Mouse (Mus musculus) forebrain, embryonic 13.5 days (tissue): ENCODE measurements around the gene Tvp23a. TPM values are rescaled to one million over a fixed set of nuclear protein-coding genes. Genes with fewer than 3 reads are reported as not detected.
A peak's percentile ranks its signal among the peaks of the same experiment; 100 is the strongest.

Experiments used
- ATAC-seq: fragments of 200-750 bp; cut with Nextera tagmentation; 2 replicates; pipeline ENCODE4 v1.8.0; 2017
- H3K27ac ChIP-seq: fragments of 300-500 bp; sonication (generic); 2 replicates; pipeline ENCODE4 v1.5.1; 2015; ENCODE audit warnings: inconsistent platforms, mild to moderate bottlenecking, moderate library complexity
- H3K27me3 ChIP-seq: fragments of 300-500 bp; sonication (generic); 2 replicates; pipeline ENCODE4 v1.6.1; 2015; ENCODE audit warnings: mild to moderate bottlenecking, inconsistent platforms
- H3K36me3 ChIP-seq: fragments of 300-500 bp; sonication (generic); 2 replicates; pipeline ENCODE4 v1.6.1; 2015; ENCODE audit warnings: mild to moderate bottlenecking, inconsistent platforms; ENCODE audit not compliant: poor library complexity, severe bottlenecking
- H3K4me1 ChIP-seq: fragments of 300-500 bp; sonication (generic); 2 replicates; pipeline ENCODE4 v1.6.1; 2015; ENCODE audit warnings: inconsistent platforms
- H3K4me2 ChIP-seq: fragments of 300-500 bp; sonication (generic); 2 replicates; pipeline ENCODE4 v1.6.1; 2015; ENCODE audit warnings: inconsistent platforms, mild to moderate bottlenecking, moderate library complexity
- H3K4me3 ChIP-seq: fragments of 300-500 bp; sonication (generic); 2 replicates; pipeline ENCODE4 v1.5.1; 2015; ENCODE audit warnings: mild to moderate bottlenecking, inconsistent platforms
- H3K9ac ChIP-seq: fragments of 300-500 bp; sonication (generic); 2 replicates; pipeline ENCODE4 v1.6.1; 2015; ENCODE audit warnings: mild to moderate bottlenecking, inconsistent platforms
- H3K9me3 ChIP-seq: fragments of 300-500 bp; sonication (generic); replicated peaks from 2 replicates; pipeline ENCODE4 v1.6.1; 2016; ENCODE audit warnings: inconsistent platforms
- WGBS: fragments of 180-500 bp; shearing (Covaris S2); methylation state at CpG from one replicate; pipeline ENCODE4 v1.1.7; 2015; 5-methylcytosine and 5-hydroxymethylcytosine counted together
- polyA plus RNA-seq: library from polyadenylated mRNA; unstranded; fragments of >200 nt; fragmentation: Nextera tagmentation; extraction: Ambion mirVana; gene quantifications from 2 replicates; pipeline ENCODE4 v1.2.1, GENCODE M21; 2015

The Tvp23a gene
- 37.1 and 39.8 TPM in 2 replicates for polyA plus RNA-seq

DNA sequence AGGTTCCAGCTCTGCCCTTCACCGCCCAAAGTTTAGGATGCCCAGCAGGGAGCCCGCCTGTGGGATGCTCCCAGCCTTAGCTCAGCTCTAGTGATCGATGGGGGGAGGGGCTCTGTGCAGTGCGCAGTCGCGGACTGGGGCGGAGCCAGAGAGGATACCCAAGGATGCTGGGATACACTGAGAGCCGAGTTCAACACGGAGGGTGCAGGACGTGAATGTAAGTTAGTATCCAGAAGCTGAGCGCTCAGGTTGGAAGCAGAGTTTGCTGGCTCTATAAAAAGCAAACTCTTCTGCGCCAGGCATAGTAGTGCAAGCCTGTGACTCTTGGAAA lies at the start of gene Tvp23a:
Gene Tvp23a (minus strand): TSS at position 99 of the 331 bp plus-strand sequence.
- Histone ChIP-seq H3K9me3 (no peaks in the 10 kb centered on the region), H3K4me2 (peak within 1 kb of the TSS; percentile 84), H3K4me3 (peak within 1 kb of the TSS; percentile 69), H3K27ac (peak within 1 kb of the TSS; percentile 89), H3K27me3 (no peaks in the 10 kb centered on the region), H3K36me3 (0 out of 2 replicates have a peak, but pooled peaks cover 8% of the 10 kb centered on the region), H3K4me1 (peaks cover 31% of the 10 kb centered on the region), H3K9ac (peak within 1 kb of the TSS; percentile 80)
- peak; percentile 100 for ATAC-seq
- WGBS: under 1% methylated on average over 12 of the region's 12 CpGs

DNA sequence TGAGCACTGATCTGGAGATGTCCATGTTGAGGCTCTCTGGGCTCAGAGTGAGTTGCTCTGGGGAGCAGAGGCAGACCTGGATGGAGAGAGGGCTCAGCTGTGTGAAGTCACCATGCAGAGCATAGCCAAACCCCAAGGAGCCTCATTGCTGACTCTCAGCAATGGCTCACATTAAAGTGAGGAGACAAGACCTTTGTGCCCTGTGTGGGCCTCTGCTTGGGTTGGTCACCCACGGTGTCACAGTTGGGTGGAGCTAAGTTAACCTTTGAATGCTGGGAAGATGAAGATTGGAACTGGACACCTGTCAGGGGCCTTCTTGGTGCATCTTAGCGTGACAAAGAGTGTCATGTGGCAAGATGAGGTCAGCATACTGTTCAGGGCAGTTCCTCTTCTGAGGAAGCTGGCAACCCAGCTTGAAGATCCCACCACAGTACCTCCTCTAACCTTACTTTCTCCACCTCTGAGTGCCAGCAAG lies 48.7 kb upstream of the Tvp23a start:
- Histone ChIP-seq H3K27ac (no peak overlapping the region), H3K9ac (no peak overlapping the region), H3K4me3 (no peak overlapping the region), H3K36me3 (no peaks in the 10 kb centered on the region), H3K4me2 (no peak overlapping the region), H3K27me3 (no peaks in the 10 kb centered on the region), H3K4me1 (no peaks in the 10 kb centered on the region), H3K9me3 (no peaks in the 10 kb centered on the region)
- no peak for ATAC-seq
- 64% methylated on average over 2 of the region's 2 CpGs for WGBS

DNA sequence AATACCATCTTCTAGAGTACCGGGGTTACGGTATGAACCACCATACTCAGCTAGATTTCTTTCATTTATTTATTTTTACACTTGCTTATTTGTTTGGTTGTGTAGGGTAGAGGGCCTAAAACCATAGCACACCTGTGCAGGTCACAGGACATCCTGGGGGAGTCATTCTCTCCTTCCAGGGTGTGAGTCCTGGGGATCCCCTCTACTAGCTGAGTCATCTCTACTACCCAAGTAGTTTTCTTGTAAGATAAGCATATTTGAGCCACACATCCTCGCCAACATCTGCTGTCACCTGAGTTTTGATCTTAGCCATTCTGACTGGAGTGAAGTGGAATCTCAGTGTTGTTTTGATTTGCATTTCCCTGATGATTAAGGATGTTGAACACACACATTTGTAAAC lies 45.4 kb upstream of the Tvp23a start:
- Histone ChIP-seq H3K27me3 (peaks cover 17% of the 10 kb centered on the region; the same call in 1 of the 2 replicates), H3K9ac (no peak overlapping the region), H3K27ac (no peak overlapping the region), H3K36me3 (no peaks in the 10 kb centered on the region), H3K4me3 (no peak overlapping the region), H3K4me1 (peaks cover 3% of the 10 kb centered on the region; the same call in 1 of the 2 replicates), H3K9me3 (no peaks in the 10 kb centered on the region), H3K4me2 (no peak overlapping the region)
- WGBS: 86% methylated on average over 3 of the region's 3 CpGs
- ATAC-seq: no peak

GRCm38 (mm10) chr16:10491716-10492115 lies 44.6 kb upstream of the Tvp23a start:
- no peak overlapping the region for H3K27ac ChIP-seq
- peaks cover 17% of the 10 kb centered on the region; the same call in 1 of the 2 replicates for H3K27me3 ChIP-seq
- 89% methylated on average over 4 of the region's 4 CpGs for WGBS
- no peak overlapping the region for H3K9ac ChIP-seq
- H3K4me1 ChIP-seq: peaks cover 3% of the 10 kb centered on the region; the same call in 1 of the 2 replicates
- ATAC-seq: no peak
- H3K4me3 ChIP-seq: no peak overlapping the region
- no peaks in the 10 kb centered on the region for H3K9me3 ChIP-seq
- H3K4me2 ChIP-seq: no peak overlapping the region
- H3K36me3 ChIP-seq: no peaks in the 10 kb centered on the region

DNA sequence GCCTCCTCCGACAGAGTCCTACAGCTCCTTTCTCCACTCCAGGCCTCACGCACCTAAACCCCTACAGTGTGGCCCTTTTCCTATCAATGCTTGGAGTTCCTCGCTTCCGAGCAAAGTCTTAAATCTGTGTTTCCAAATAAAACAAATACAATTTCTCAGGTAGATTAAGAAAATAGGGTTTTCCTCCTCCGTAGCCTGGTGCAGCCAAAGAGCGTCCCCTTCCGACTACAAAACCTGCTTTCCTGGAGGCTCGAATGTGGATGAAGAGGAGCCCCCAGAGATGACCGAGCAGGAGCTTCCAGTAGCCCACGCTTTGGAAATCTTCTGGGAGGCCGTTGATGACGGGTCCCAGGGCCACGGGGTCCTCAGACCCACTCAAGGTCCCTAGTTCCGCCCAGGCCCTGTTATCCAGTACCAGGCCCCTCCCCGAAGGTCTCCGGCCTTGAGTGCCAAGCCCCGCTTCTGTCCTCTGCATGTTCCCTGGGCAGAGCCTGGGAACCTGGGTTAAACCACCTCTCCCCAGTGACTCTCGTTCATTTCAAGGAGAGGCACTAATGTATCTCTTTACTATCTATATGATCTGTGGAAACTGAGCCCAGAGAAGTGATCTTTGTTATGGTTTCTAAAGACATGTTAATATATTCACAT lies 43.5 kb upstream of the Tvp23a start:
- Histone ChIP-seq H3K9ac (no peak overlapping the region), H3K4me1 (peaks cover 3% of the 10 kb centered on the region; the same call in 1 of the 2 replicates), H3K9me3 (no peaks in the 10 kb centered on the region), H3K36me3 (no peaks in the 10 kb centered on the region), H3K27ac (no peak overlapping the region), H3K4me3 (no peak overlapping the region), H3K27me3 (peaks cover 17% of the 10 kb centered on the region; the same call in 1 of the 2 replicates), H3K4me2 (no peak overlapping the region)
- 85% methylated on average over 18 of the region's 18 CpGs for WGBS
- ATAC-seq: no peak

- Histone ChIP-seq H3K4me1 (peaks cover 3% of the 10 kb centered on the region; the same call in 1 of the 2 replicates), H3K9me3 (no peaks in the 10 kb centered on the region), H3K27me3 (peaks cover 17% of the 10 kb centered on the region; the same call in 1 of the 2 replicates), H3K4me3 (no peak overlapping the region), H3K9ac (peak overlapping the region; percentile 40), H3K36me3 (no peaks in the 10 kb centered on the region), H3K27ac (no peak overlapping the region), H3K4me2 (peak overlapping the region; percentile 44)
- 21% methylated on average over 11 of the region's 14 CpGs for WGBS
- ATAC-seq: no peak
Observed at GRCm38 (mm10) chr16:10489904-10490457, 42.8 kb upstream of the Tvp23a start.

GRCm38 (mm10) chr16:10489483-10489882 lies 42.3 kb upstream of the Tvp23a start:
- ATAC-seq: no peak
- H3K27ac ChIP-seq: no peak overlapping the region
- no peaks in the 10 kb centered on the region for H3K9me3 ChIP-seq
- no peaks in the 10 kb centered on the region for H3K36me3 ChIP-seq
- 8% methylated on average over 9 of the region's 9 CpGs for WGBS
- H3K27me3 ChIP-seq: peaks cover 17% of the 10 kb centered on the region; the same call in 1 of the 2 replicates
- no peak overlapping the region for H3K4me3 ChIP-seq
- peak overlapping the region; percentile 40 for H3K9ac ChIP-seq
- peak overlapping the region; percentile 44 for H3K4me2 ChIP-seq
- peaks cover 3% of the 10 kb centered on the region; the same call in 1 of the 2 replicates for H3K4me1 ChIP-seq

DNA sequence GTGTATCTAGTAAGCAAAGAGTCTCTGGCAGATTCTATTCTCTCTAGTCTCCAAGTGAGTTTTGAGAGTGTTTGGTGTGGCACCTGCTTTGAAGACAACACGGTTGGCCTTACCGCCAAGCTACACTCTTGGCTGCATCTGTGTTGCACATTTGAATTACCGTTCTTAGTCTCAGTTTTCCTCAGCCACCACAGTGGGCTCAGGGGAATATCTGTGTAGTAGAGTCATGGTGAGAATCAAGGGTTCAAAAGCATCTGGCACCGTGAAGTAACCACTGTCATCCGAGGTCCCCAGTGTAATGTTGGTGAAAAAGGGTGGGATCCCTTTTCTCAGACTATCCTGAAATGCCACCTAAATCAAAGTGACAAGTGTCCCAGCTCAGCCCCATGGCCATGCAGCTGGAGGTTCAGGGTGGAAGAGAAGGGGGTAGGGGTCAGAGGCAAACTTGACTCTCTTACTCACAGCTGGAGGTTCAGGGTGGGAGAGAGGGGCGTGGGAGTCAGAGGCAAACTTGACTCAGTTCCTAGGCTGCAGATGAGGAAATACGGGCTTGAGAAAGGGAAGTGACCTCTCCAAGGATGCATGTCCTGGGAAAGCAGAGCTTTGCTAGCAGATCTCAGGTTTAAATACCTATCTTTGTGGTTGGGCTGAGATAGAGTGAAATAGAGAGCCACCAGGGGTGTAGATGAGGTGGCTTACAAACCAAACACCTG lies 41.8 kb upstream of the Tvp23a start:
- no peak overlapping the region for H3K4me2 ChIP-seq
- no peak overlapping the region for H3K27ac ChIP-seq
- H3K4me3 ChIP-seq: no peak overlapping the region
- peaks cover 3% of the 10 kb centered on the region; the same call in 1 of the 2 replicates for H3K4me1 ChIP-seq
- 89% methylated on average over 7 of the region's 7 CpGs for WGBS
- no peaks in the 10 kb centered on the region for H3K9me3 ChIP-seq
- H3K9ac ChIP-seq: no peak overlapping the region; the same call in 1 of the 2 replicates
- no peaks in the 10 kb centered on the region for H3K36me3 ChIP-seq
- H3K27me3 ChIP-seq: peaks cover 17% of the 10 kb centered on the region; the same call in 1 of the 2 replicates
- ATAC-seq: no peak

DNA sequence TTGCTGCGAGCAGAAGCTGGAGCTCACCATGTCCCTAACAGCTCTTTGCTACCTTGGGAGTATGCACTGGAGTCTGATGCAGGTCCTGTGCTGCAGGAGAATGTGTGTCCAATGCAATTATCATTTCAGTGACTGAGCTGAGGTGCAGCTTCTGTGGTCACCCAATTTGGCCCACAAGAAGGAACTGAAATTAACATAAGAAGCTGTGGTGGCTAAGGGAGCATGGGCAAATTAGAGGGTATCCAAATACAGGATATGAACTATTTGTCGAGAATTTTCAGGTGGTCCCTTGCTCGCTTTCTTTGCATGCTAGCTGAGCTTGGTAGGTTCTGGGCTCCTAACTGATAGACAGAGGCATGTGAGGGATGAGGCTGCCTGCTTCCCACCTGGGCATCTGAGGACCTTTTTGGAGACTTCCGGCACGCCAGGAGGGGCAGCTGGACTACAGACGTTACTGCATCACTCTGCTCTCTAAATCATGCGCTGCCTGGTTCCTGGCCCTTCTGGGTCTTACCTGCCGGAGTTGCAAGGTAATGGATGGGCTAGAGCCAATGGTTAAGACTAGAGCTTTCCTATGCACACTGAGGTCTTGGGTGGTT lies 40.8 kb upstream of the Tvp23a start:
- no peak overlapping the region for H3K4me3 ChIP-seq
- H3K9ac ChIP-seq: no peak overlapping the region
- 84% methylated on average over 8 of the region's 8 CpGs for WGBS
- no peaks in the 10 kb centered on the region for H3K36me3 ChIP-seq
- H3K9me3 ChIP-seq: no peaks in the 10 kb centered on the region
- H3K27ac ChIP-seq: no peak overlapping the region
- no peak overlapping the region for H3K4me2 ChIP-seq
- no peak for ATAC-seq
- peaks cover 17% of the 10 kb centered on the region; the same call in 1 of the 2 replicates for H3K27me3 ChIP-seq
- peaks cover 3% of the 10 kb centered on the region; the same call in 1 of the 2 replicates for H3K4me1 ChIP-seq

GRCm38 (mm10) chr16:10486993-10487392 lies 39.8 kb upstream of the Tvp23a start:
- H3K9me3 ChIP-seq: no peaks in the 10 kb centered on the region
- no peak overlapping the region for H3K4me2 ChIP-seq
- H3K27ac ChIP-seq: no peak overlapping the region
- no peak overlapping the region for H3K4me3 ChIP-seq
- no peak for ATAC-seq
- H3K36me3 ChIP-seq: no peaks in the 10 kb centered on the region
- H3K27me3 ChIP-seq: peaks cover 17% of the 10 kb centered on the region; the same call in 1 of the 2 replicates
- H3K9ac ChIP-seq: no peak overlapping the region
- WGBS: 75% methylated on average over 3 of the region's 3 CpGs
- peaks cover 3% of the 10 kb centered on the region; the same call in 1 of the 2 replicates for H3K4me1 ChIP-seq

- no peaks in the 10 kb centered on the region for H3K36me3 ChIP-seq
- H3K9me3 ChIP-seq: no peaks in the 10 kb centered on the region
- H3K4me1 ChIP-seq: no peaks in the 10 kb centered on the region
- ATAC-seq: no peak
- 63% methylated on average over 4 of the region's 4 CpGs for WGBS
- no peak overlapping the region for H3K4me2 ChIP-seq
- no peaks in the 10 kb centered on the region for H3K27me3 ChIP-seq
- no peak overlapping the region for H3K27ac ChIP-seq
- no peak overlapping the region for H3K9ac ChIP-seq
- no peak overlapping the region for H3K4me3 ChIP-seq
Observed at GRCm38 (mm10) chr16:10482343-10482742, 35.2 kb upstream of the Tvp23a start.
